Mouse (Mus musculus) gastrocnemius, postnatal 10 days (tissue): ENCODE data around the gene Ccdc90b. TPM values are rescaled to one million over a fixed set of nuclear protein-coding genes. Genes with fewer than 3 reads are reported as not detected.

Source experiments
- total RNA-seq, 2 experiments: library from RNA; stranded (reverse); gene quantifications; 2 replicates each; pipeline ENCODE4 v1.2.3; 2021

Ccdc90b gene
- total RNA-seq, 2 experiments from 2014 or later: 24.8 to 26.2 TPM

Other genes with a start within 250 kb of the Ccdc90b start
- gene Ankrd42, start 76.0 kb downstream of the Ccdc90b start, total RNA-seq: 1 to 10 TPM; 1.0 to 1.9 TPM
- 10 to 100 TPM; 24.6 to 34.6 TPM for gene Pcf11, start 108.8 kb downstream of the Ccdc90b start, total RNA-seq
- 1 to 10 TPM; 7.4 to 8.2 TPM for gene Rab30, start 180.5 kb downstream of the Ccdc90b start, total RNA-seq